Mouse (Mus musculus): Measurements from ENCODE around the gene Tdp1. TPM values are rescaled to one million over a fixed set of nuclear protein-coding genes. Genes with fewer than 3 reads are reported as not detected.

Gene Tdp1
- polyA plus RNA-seq, 1 experiment from 2014 or later: 43.8 TPM

DNA sequence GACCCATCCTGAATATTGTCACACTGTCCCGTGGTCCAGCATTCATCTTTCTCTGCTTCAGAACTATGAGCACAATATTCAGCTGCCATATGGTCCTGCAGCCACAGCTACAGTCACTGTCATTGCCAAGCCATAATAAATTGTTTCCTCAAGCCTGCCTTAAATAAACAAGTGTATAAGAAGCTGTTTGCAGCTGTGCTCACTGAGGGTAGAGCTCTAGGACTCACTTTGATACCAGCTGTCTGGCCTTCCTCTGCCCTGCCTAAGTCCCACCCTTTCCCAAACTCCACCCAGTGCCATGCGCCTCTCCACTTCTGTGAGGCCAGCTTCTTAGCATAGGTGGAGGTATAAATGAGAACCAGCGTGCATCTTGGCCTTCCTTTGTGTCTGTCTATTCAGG, 49.3 kb downstream of the Tdp1 start:
- Histone ChIP-seq H3K9me3 (replicated peaks) (no peaks in the 10 kb centered on the region), H3K36me3 (peaks cover 48% of the 10 kb centered on the region), H3K27ac (no peak overlapping the region), H3K4me2 (no peak overlapping the region), H3K4me3 (no peak overlapping the region), H3K27me3 (replicated peaks) (no peaks in the 10 kb centered on the region), H3K9ac (no peak overlapping the region), H3K4me1 (no peaks in the 10 kb centered on the region)
- ATAC-seq: no peak
- 81% methylated on average over 3 of the region's 3 CpGs for WGBS (ENCODE audit: insufficient replicate concordance)

DNA sequence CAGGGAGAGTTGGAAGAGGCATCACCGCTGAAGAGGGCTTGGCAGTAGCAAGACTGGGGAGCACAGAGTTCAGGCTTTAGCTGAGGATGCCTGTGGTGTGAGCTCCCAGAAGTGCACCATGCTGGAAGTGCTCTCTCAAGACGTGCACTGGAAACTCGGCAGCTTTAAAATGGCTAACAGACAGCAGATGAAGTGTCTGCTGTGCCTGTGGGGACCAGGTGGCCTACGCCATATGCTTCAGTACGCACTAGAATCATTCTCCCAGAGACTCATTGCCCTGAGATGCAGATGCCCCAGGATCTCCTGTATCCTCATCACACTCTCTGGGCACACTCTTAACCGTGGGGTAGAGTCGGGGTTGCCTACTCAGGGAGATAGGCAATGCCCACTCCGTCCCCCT, 51.1 kb downstream of the Tdp1 start:
- Histone ChIP-seq H3K27ac (no peak overlapping the region), H3K9me3 (replicated peaks) (no peaks in the 10 kb centered on the region), H3K4me1 (no peaks in the 10 kb centered on the region), H3K4me3 (no peak overlapping the region), H3K4me2 (no peak overlapping the region), H3K27me3 (replicated peaks) (no peaks in the 10 kb centered on the region), H3K9ac (no peak overlapping the region), H3K36me3 (peaks cover 54% of the 10 kb centered on the region)
- no peak for ATAC-seq
- 86% methylated on average over 8 of the region's 8 CpGs for WGBS (ENCODE audit: insufficient replicate concordance)

DNA sequence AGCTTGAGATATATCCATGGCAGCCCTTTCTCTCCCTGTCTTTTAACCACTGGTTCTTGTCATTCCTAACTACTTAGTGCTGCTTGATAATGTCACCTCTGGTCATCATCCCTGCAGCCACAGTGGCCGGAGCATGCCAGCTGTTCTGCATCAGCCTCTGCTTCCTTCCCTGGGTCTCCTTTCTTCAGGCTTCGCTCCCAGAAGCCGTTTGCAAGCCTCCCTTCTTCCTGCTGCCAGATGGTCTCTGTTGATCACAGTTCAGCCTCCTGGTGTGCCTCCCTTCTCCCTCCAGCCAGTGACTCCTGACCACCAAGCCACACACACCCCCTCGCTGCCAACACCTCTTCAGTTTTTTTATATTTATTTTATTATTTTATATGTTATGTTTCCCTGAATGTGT, 54.2 kb downstream of the Tdp1 start:
- Histone ChIP-seq H3K27me3 (replicated peaks) (no peaks in the 10 kb centered on the region), H3K27ac (no peak overlapping the region), H3K9me3 (replicated peaks) (no peaks in the 10 kb centered on the region), H3K4me3 (no peak overlapping the region), H3K9ac (no peak overlapping the region), H3K4me2 (no peak overlapping the region), H3K36me3 (peaks cover 63% of the 10 kb centered on the region), H3K4me1 (no peaks in the 10 kb centered on the region)
- no peak for ATAC-seq
- WGBS (ENCODE audit: insufficient replicate concordance): 67% methylated on average over 4 of the region's 4 CpGs

DNA sequence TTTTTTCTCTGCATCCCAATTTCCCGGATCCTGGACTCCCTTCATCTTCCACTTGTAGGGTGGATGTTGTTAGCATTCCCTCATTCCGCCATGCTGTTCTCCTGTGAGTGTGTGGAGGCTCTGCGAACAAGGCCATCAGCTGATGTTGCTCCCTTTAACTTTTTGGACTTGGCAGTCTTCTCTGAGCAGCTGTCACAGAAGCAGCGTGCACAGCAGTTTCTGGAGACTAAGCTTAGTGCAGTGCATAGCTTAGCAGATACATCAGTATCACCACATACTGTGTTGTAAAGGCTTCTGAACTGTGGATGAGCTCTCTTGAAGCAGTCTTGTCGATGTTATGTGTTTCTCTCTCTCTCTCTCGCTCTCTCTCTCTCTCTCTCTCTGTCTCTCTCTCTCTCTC, 54.9 kb downstream of the Tdp1 start:
- H3K4me2 ChIP-seq: no peak overlapping the region
- H3K36me3 ChIP-seq: peaks cover 65% of the 10 kb centered on the region
- H3K27ac ChIP-seq: no peak overlapping the region
- H3K9me3 ChIP-seq (replicated peaks): no peaks in the 10 kb centered on the region
- no peak overlapping the region for H3K9ac ChIP-seq
- no peaks in the 10 kb centered on the region for H3K27me3 ChIP-seq (replicated peaks)
- H3K4me3 ChIP-seq: no peak overlapping the region
- H3K4me1 ChIP-seq: no peaks in the 10 kb centered on the region
- 70% methylated on average over 6 of the region's 6 CpGs for WGBS (ENCODE audit: insufficient replicate concordance)
- no peak for ATAC-seq

DNA sequence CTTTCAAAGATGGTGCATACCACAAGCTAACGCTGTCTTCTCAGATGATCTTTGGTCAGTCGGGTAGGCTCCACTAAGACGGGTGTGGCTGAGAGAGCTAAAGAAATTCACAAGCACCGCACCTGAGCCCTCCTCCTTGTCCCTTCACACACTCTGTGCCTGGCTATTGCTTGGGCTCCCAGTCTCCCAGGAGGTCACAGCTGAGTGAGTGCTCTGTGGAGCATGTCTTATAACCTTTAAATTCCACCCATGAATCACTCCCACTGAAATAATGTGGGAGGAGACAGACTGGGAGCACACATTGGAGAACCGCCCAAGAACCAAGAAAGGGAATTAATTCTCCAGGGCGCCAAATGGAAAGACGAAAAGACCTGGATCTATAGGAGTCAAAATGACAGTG, 56.4 kb downstream of the Tdp1 start:
- Histone ChIP-seq H3K4me2 (no peak overlapping the region), H3K4me3 (no peak overlapping the region), H3K27ac (no peak overlapping the region), H3K9ac (no peak overlapping the region), H3K9me3 (replicated peaks) (no peaks in the 10 kb centered on the region), H3K4me1 (no peaks in the 10 kb centered on the region), H3K36me3 (peaks cover 62% of the 10 kb centered on the region), H3K27me3 (replicated peaks) (no peaks in the 10 kb centered on the region)
- 86% methylated on average over 7 of the region's 7 CpGs for WGBS (ENCODE audit: insufficient replicate concordance)
- no peak for ATAC-seq

DNA sequence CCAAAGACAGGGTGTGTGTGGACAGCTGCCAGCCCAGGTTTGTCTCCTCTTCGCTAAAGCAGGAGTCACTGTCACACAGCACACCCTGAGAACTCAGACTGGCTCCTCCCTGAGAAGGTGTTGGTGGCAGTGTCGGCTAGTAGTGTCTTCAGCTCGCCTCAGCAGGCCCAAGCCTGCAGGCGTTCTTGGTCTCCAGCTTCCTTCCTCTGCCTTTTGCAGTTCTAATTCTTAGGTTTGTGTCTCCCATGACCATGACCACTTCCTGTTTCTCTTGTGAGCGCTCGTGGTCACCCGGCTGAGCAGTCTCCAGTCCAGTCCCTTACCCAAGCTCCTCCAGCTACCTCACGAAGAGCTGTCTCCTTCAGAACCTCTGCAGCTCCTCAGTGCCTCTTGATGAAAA, 58.1 kb downstream of the Tdp1 start:
- Histone ChIP-seq H3K27me3 (replicated peaks) (no peaks in the 10 kb centered on the region), H3K4me2 (no peak overlapping the region), H3K4me1 (no peaks in the 10 kb centered on the region), H3K27ac (no peak overlapping the region), H3K9ac (no peak overlapping the region), H3K36me3 (peaks cover 67% of the 10 kb centered on the region), H3K4me3 (no peak overlapping the region), H3K9me3 (replicated peaks) (no peaks in the 10 kb centered on the region)
- ATAC-seq: 0 out of 2 replicates have a peak, but pooled peaks have one; percentile 21
- 50% methylated on average over 8 of the region's 8 CpGs for WGBS (ENCODE audit: insufficient replicate concordance)

DNA sequence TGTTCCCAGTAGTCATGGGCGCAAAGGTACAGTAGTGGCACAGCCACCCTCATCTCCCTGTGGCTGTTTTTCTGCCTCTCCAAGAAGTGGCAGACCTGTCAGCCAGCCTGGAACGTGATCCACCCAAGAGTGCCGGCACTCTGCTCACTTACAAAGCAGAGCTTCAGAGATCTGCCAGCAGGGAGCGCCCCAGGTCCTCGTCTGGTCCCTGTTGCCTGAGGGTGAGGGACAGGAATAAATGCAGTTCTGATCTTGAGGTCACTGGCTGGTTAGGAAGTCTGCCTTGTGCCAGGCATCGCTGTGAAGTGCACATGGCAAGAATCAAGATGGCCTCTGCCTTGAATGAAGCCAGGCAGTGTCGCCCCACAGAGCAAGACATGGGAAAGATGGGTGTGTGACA, 68.6 kb downstream of the Tdp1 start:
- no peak overlapping the region for H3K4me2 ChIP-seq
- no peak overlapping the region for H3K9ac ChIP-seq
- peaks cover 19% of the 10 kb centered on the region for H3K36me3 ChIP-seq
- no peak overlapping the region for H3K4me3 ChIP-seq
- H3K9me3 ChIP-seq (replicated peaks): no peaks in the 10 kb centered on the region
- H3K27me3 ChIP-seq (replicated peaks): no peaks in the 10 kb centered on the region; the same call in 1 of the 2 replicates
- no peak overlapping the region for H3K27ac ChIP-seq
- WGBS (ENCODE audit: insufficient replicate concordance): 61% methylated on average over 7 of the region's 7 CpGs
- peaks cover 5% of the 10 kb centered on the region; the same call in 1 of the 2 replicates for H3K4me1 ChIP-seq
- ATAC-seq: no peak

DNA sequence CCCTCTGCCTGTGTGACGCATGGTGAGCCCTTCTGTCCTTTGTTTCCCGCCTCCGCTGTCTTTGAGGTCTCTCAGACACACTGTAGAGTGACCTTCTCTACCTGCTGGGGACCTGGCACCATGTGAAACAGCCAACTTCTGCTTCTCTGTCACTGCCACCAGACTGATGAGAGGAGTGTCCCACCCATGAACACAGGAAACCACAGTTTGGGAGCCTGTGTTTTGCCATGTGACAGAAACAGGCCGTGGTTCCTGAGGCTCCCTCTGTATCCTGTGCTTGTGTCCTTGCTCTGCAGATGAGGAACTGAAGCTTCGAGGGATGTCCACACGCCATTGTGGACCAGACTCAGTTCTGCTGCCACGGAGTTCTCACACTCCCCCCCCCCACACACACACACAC, 72.1 kb downstream of the Tdp1 start:
- H3K36me3 ChIP-seq: peaks cover 7% of the 10 kb centered on the region
- no peaks in the 10 kb centered on the region for H3K9me3 ChIP-seq (replicated peaks)
- no peak overlapping the region for H3K9ac ChIP-seq
- no peak overlapping the region for H3K27ac ChIP-seq
- WGBS (ENCODE audit: insufficient replicate concordance): 42% methylated on average over 7 of the region's 7 CpGs
- H3K4me3 ChIP-seq: no peak overlapping the region
- H3K4me1 ChIP-seq: peaks cover 22% of the 10 kb centered on the region
- ATAC-seq: no peak
- H3K27me3 ChIP-seq (replicated peaks): no peaks in the 10 kb centered on the region; the same call in 1 of the 2 replicates
- no peak overlapping the region for H3K4me2 ChIP-seq

DNA sequence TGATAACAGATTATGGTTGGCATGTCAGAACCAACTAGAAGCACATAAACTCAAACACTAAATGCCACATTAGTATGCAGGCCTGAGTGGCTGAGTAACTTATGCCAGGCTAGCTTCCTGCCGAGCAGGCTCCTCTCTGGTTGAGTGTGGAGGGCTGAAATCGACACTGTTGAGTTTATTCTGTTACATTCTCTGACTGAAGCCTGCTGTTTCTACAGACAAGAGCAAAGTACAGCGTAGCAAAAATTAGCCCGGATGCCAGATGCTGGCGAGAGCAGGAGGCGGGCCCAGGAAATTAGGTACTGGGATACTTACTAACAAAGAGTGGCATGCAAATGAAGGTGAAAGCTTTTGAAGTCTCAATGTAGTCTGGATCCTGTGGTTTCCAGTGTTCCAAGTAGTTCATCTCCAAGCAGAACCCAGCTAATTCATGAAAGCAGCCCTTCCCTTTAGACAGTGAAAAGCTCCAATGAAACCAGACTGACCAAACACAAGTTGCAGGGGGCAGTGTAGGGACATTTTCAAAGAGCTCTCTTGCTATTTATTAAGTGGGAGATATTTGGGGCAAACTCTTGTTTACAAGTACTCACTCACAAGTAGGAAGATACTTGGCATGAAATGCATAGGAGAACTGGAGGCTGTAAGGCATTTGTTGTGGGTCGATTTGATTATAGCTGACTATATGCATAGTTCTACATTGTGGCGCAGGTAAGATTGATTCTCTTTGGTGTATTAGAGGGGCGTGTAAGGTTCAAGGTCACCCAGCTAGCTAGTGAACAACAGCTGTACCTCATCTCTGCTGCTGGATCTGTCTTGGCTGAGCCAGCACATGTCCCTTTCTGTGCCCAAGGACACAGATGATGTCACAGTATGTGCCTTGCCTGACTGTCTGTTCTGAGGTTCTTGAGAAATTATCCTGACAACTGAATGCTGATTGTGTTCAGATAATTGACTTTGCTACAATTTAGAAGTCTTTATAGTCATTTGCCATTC, 74.0 kb downstream of the Tdp1 start:
- Histone ChIP-seq H3K4me1 (peaks cover 22% of the 10 kb centered on the region), H3K4me3 (no peak overlapping the region), H3K36me3 (peaks cover 7% of the 10 kb centered on the region), H3K27me3 (replicated peaks) (peaks cover 5% of the 10 kb centered on the region), H3K27ac (no peak overlapping the region), H3K9ac (no peak overlapping the region), H3K9me3 (replicated peaks) (no peaks in the 10 kb centered on the region), H3K4me2 (no peak overlapping the region)
- 65% methylated on average over 9 of the region's 9 CpGs for WGBS (ENCODE audit: insufficient replicate concordance)
- ATAC-seq: no peak

DNA sequence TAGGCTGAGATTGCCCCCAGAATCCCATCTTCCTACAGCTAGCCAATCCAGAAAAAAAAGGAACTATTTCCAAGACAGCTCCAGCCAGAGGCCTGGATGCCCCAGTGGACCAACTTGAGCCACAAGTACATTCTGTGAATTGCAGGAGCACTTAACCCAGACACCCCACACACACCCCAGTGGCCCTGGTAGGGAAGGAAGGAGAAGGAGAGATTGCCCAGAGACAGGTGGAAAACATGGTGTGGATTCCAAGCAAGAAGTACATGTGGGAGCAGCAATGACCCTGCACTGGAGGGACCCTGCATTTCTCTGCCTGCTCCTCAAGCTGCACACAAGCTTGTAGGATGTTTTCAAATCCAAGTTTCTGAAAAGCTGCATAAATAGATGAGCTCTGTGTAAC, 75.0 kb downstream of the Tdp1 start:
- Histone ChIP-seq H3K27me3 (replicated peaks) (peaks cover 15% of the 10 kb centered on the region), H3K9ac (no peak overlapping the region), H3K9me3 (replicated peaks) (no peaks in the 10 kb centered on the region), H3K4me1 (peaks cover 22% of the 10 kb centered on the region), H3K27ac (no peak overlapping the region), H3K4me2 (no peak overlapping the region), H3K36me3 (peaks cover 7% of the 10 kb centered on the region), H3K4me3 (no peak overlapping the region)
- no peak for ATAC-seq

DNA sequence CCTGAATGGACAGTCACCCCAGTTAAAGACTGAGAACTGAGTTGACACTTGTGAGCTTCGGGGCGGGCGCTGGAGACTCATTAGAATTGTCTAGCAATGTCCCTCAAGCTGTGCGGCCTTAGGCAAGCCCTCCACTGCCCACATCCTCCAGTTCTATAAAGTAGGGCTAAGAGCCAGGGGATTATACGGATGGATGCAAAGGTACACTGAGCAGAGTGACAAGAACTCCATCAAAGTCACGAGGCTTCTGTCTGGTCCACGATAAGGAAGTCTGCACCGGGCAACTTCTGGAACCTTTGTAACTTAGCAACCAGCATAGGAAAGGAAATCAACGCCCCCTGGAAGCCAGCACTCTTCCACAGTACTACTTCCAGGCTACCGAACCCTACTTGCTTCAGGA, 75.6 kb downstream of the Tdp1 start:
- H3K9me3 ChIP-seq (replicated peaks): no peaks in the 10 kb centered on the region
- no peak overlapping the region for H3K27ac ChIP-seq
- no peak for ATAC-seq
- peaks cover 27% of the 10 kb centered on the region for H3K4me1 ChIP-seq
- peak overlapping the region; percentile 17; the same call in 1 of the 2 replicates for H3K4me2 ChIP-seq
- 33% methylated on average over 10 of the region's 10 CpGs for WGBS (ENCODE audit: insufficient replicate concordance)
- no peak overlapping the region for H3K9ac ChIP-seq
- no peak overlapping the region for H3K4me3 ChIP-seq
- peaks cover 7% of the 10 kb centered on the region for H3K36me3 ChIP-seq
- H3K27me3 ChIP-seq (replicated peaks): peaks cover 21% of the 10 kb centered on the region

DNA sequence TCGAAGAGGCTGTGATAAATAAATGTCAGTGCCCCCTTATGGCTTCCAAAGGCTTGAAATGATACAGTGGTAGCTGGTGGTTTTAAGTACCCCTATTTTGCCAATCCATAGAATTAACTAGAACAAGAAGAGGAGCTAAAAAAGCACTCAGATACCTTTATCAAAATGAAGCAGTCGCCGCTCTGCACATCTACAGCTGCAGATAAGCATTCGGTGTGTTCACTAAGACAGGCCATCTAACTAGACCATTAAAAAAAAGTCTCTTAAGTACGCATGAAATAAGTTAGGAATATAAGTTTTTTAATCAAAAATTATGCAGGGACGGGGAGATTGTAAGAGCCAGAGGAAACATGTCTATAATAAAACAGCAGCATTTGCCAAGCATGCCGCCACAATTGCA, 76.4 kb downstream of the Tdp1 start:
- Histone ChIP-seq H3K27ac (no peak overlapping the region), H3K4me3 (no peak overlapping the region), H3K4me1 (peaks cover 34% of the 10 kb centered on the region), H3K4me2 (0 out of 2 replicates have a peak overlapping the region, but pooled peaks have one; percentile 17), H3K27me3 (replicated peaks) (peaks cover 29% of the 10 kb centered on the region), H3K9ac (no peak overlapping the region), H3K9me3 (replicated peaks) (no peaks in the 10 kb centered on the region), H3K36me3 (peaks cover 2% of the 10 kb centered on the region; the same call in 1 of the 2 replicates)
- no peak for ATAC-seq
- WGBS (ENCODE audit: insufficient replicate concordance): 47% methylated on average over 7 of the region's 7 CpGs
